Mouse (Mus musculus) testis, adult 2 months (tissue): ENCODE measurements around the gene Tbkbp1.

Source experiments
- CTCF ChIP-seq: fragments of 200-500 bp; IDR thresholded peaks from 2 replicates; pipeline ENCODE4 v1.5.1; 2012; ENCODE audit warnings: low read depth, mild to moderate bottlenecking, inconsistent platforms, low read length, moderate library complexity; ENCODE audit not compliant: control insufficient read depth, insufficient read depth, insufficient replicate concordance
- POLR2A ChIP-seq: fragments of 200-500 bp; IDR thresholded peaks from 2 replicates; pipeline ENCODE4 v1.6.1; 2012; ENCODE audit warnings: low read depth, mild to moderate bottlenecking, inconsistent platforms, low read length, moderate library complexity; ENCODE audit not compliant: control insufficient read depth

DNA sequence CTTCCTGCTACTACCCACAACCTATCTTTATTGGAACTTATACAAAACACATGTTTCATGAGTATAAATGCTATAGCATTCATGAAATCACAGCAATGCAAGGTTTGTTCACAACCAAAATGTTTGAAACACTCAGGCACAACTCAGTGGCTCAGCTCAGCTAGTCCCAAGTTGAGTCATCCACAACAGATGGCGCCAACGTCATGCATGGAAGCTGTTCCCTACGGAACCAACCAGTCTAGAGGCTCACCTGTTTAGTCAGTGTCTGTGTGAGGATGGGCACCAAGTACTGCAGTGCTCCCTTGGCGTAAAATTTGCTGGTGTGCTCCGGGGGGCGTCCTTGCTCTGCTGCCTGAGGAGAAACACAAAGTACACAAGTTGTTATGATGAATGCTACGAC, 24.2 kb upstream of the Tbkbp1 start:
- TF ChIP-seq CTCF (no peak), POLR2A (no peak)
